Mouse (Mus musculus) kidney, adult 2 months (tissue): ENCODE results near the gene Zfp385b.

Source experiments
- CTCF ChIP-seq: fragments of 200-500 bp; conservative IDR thresholded peaks from 2 replicates; pipeline ENCODE4 v1.5.1; 2011; ENCODE audit warnings: low read depth, mild to moderate bottlenecking, control low read depth, low read length, moderate library complexity, mixed read lengths; ENCODE audit not compliant: insufficient read depth, insufficient read length
- POLR2A ChIP-seq: fragments of 200-500 bp; IDR thresholded peaks from one replicate; pipeline ENCODE4 v1.6.1; 2011; ENCODE audit warnings: low read depth, low read length, control low read depth

- TF ChIP-seq CTCF (no peak), POLR2A (no peak)
Measured at GRCm38 (mm10) chr2:77519341-77519740, 300.1 kb downstream of the Zfp385b start.
